Mouse (Mus musculus) c-Kit-positive CD71-positive TER-119-negative erythroid progenitor cells, embryonic 14.5 days (primary cell): ENCODE results near the gene Rbm39.
"Not testable (repeated sequence)": the region's sequence is repeated elsewhere in the genome, so short reads cannot be mapped to it uniquely, and the experiment has no call there.

Source experiments
- DNase-seq: peaks from one replicate; pipeline ENCODE4 v3.0.0-alpha.2; 2013; ENCODE audit warnings: low read depth

Rbm39 gene

GRCm38 (mm10) chr2:156180094-156180821, at the start of gene Rbm39:
Rbm39 (minus strand) TSS chr2:156180238.
- peak; percentile 100 for DNase-seq

- no peak for DNase-seq
Measured at GRCm38 (mm10) chr2:156229171-156229570, 49.1 kb upstream of the Rbm39 start.

GRCm38 (mm10) chr2:156227689-156228088, 47.7 kb upstream of the Rbm39 start:
- no peak for DNase-seq

GRCm38 (mm10) chr2:156224043-156224442, 44.0 kb upstream of the Rbm39 start:
- DNase-seq, result no peak

- no peak for DNase-seq
Measured at GRCm38 (mm10) chr2:156222100-156222499, 42.1 kb upstream of the Rbm39 start.

- DNase-seq, result no peak
Measured at GRCm38 (mm10) chr2:156217786-156218185, 37.7 kb upstream of the Rbm39 start.

GRCm38 (mm10) chr2:156203917-156204316, 23.9 kb upstream of the Rbm39 start:
- no peak for DNase-seq

GRCm38 (mm10) chr2:156202848-156203437, 22.9 kb upstream of the Rbm39 start:
- no peak for DNase-seq

- no peak for DNase-seq
Measured at GRCm38 (mm10) chr2:156201486-156201885, 21.4 kb upstream of the Rbm39 start.

GRCm38 (mm10) chr2:156199944-156200343, 19.9 kb upstream of the Rbm39 start:
- no peak for DNase-seq

GRCm38 (mm10) chr2:156197129-156197911, 17.3 kb upstream of the Rbm39 start:
- DNase-seq, result no peak

GRCm38 (mm10) chr2:156196302-156197128, 16.5 kb upstream of the Rbm39 start, which contains the start of gene Phf20:
Phf20 (plus strand) TSS chr2:156196466.
- peak; percentile 89 for DNase-seq

- no peak for DNase-seq
Measured at GRCm38 (mm10) chr2:156194571-156194970, 14.5 kb upstream of the Rbm39 start.

GRCm38 (mm10) chr2:156193066-156193862, 13.2 kb upstream of the Rbm39 start:
- no peak for DNase-seq

- DNase-seq, result no peak
Measured at GRCm38 (mm10) chr2:156192068-156192467, 12.0 kb upstream of the Rbm39 start.

GRCm38 (mm10) chr2:156191540-156191939, 11.5 kb upstream of the Rbm39 start:
- DNase-seq, result no peak

GRCm38 (mm10) chr2:156190004-156190896, 10.2 kb upstream of the Rbm39 start:
- DNase-seq, result no peak

- not testable (repeated sequence) for DNase-seq
Measured at GRCm38 (mm10) chr2:156189241-156189640, 9.2 kb upstream of the Rbm39 start.

GRCm38 (mm10) chr2:156181592-156181991, 1.6 kb upstream of the Rbm39 start:
- DNase-seq, result no peak
